Mouse (Mus musculus) myocyte (in vitro differentiated cells): ENCODE measurements around the gene Meiob. TPM values are rescaled to one million over a fixed set of nuclear protein-coding genes. Genes with fewer than 3 reads are reported as not detected.

Experiments
- H3K27me3 ChIP-seq: one replicate; pipeline ENCODE4 v1.6.1; 2011; ENCODE audit not compliant: control insufficient read depth, insufficient read depth, insufficient read length
- H3K36me3 ChIP-seq: one replicate; pipeline ENCODE4 v1.6.1; 2011; ENCODE audit not compliant: control insufficient read depth, insufficient read depth
- H3K4me2 ChIP-seq: one replicate; pipeline ENCODE4 v1.6.1; 2011; ENCODE audit warnings: low read depth, control low read depth
- H3K4me3 ChIP-seq: one replicate; pipeline ENCODE4 v1.5.1; 2011; ENCODE audit warnings: mild to moderate bottlenecking, control low read depth, moderate library complexity
- H3K79me2 ChIP-seq: one replicate; pipeline ENCODE4 v1.6.1; 2011; ENCODE audit not compliant: control insufficient read depth, insufficient read depth
- H3ac ChIP-seq: one replicate; pipeline ENCODE4 v1.6.1; 2011; ENCODE audit not compliant: control insufficient read depth, insufficient read length
- CEBPB ChIP-seq: IDR thresholded peaks from 2 replicates; pipeline ENCODE4 v1.6.1; 2011; ENCODE audit warnings: mild to moderate bottlenecking, moderate library complexity; ENCODE audit not compliant: poor library complexity, insufficient read depth, severe bottlenecking
- E2F4 ChIP-seq: IDR thresholded peaks from one replicate; pipeline ENCODE4 v1.6.1; 2011; ENCODE audit warnings: mild to moderate bottlenecking, control low read depth, moderate library complexity; ENCODE audit not compliant: insufficient read depth
- MAX ChIP-seq: IDR thresholded peaks from one replicate; pipeline ENCODE4 v1.6.1; 2011; ENCODE audit warnings: low read depth, mild to moderate bottlenecking, control low read depth
- MYOD1 ChIP-seq, 3 experiments: IDR thresholded peaks; one replicate each; pipeline ENCODE4 v1.6.1; 2011; ENCODE audit warnings: control low read depth in 2 of 3, low read depth in 2 of 3, mild to moderate bottlenecking in 2 of 3, moderate library complexity in 1 of 3; ENCODE audit not compliant: insufficient read length in 2 of 3, control insufficient read depth in 1 of 3
- MYOG ChIP-seq, 3 experiments: IDR thresholded peaks; one replicate each; pipeline ENCODE4 v1.6.1; 2011; ENCODE audit warnings: control low read depth in 2 of 3, low read depth in 2 of 3, mild to moderate bottlenecking in 2 of 3; ENCODE audit not compliant: insufficient read length in 2 of 3, control insufficient read depth in 1 of 3, insufficient read depth in 1 of 3
- POLR2A ChIP-seq: IDR thresholded peaks from one replicate; pipeline ENCODE4 v1.6.1; 2011; ENCODE audit warnings: low read depth, mild to moderate bottlenecking, control low read depth, moderate library complexity; ENCODE audit not compliant: insufficient read length
- REST ChIP-seq: IDR thresholded peaks from one replicate; pipeline ENCODE4 v1.6.1; 2011; ENCODE audit warnings: mild to moderate bottlenecking, control low read depth, moderate library complexity; ENCODE audit not compliant: insufficient read depth, insufficient read length
- SRF ChIP-seq: IDR thresholded peaks from one replicate; pipeline ENCODE4 v1.6.1; 2011; ENCODE audit warnings: low read depth; ENCODE audit not compliant: control insufficient read depth, insufficient read length
- TCF12 ChIP-seq: IDR thresholded peaks from one replicate; pipeline ENCODE4 v1.6.1; 2011; ENCODE audit warnings: mild to moderate bottlenecking, control low read depth; ENCODE audit not compliant: poor library complexity, insufficient read depth, severe bottlenecking
- TCF3 ChIP-seq: IDR thresholded peaks from one replicate; pipeline ENCODE4 v1.6.1; 2011; ENCODE audit warnings: low read depth, control low read depth; ENCODE audit not compliant: insufficient read length
- USF1 ChIP-seq: IDR thresholded peaks from one replicate; pipeline ENCODE4 v1.6.1; 2011; ENCODE audit warnings: low read depth, mild to moderate bottlenecking, control low read depth, moderate library complexity
- polyA plus RNA-seq: library from polyadenylated mRNA; unstranded; fragments of >200 nt; fragmentation: generic; extraction: Trizol; gene quantifications from one replicate; pipeline ENCODE4 v1.2.1, GENCODE M21; 2012; ENCODE audit warnings: missing spikeins

Meiob gene
- polyA plus RNA-seq, 1 experiment: not detected

- no peak overlapping the region for H3ac ChIP-seq
- no peaks in the 10 kb centered on the region for H3K36me3 ChIP-seq
- TF ChIP-seq TCF12 (no peak), USF1 (no peak), SRF (no peak), CEBPB (no peak)
- H3K4me3 ChIP-seq: no peak overlapping the region
- H3K4me2 ChIP-seq: no peak overlapping the region
- H3K79me2 ChIP-seq: no peaks in the 10 kb centered on the region
- peaks cover 5% of the 10 kb centered on the region for H3K27me3 ChIP-seq
Measured at GRCm38 (mm10) chr17:24840341-24840740, 36.3 kb downstream of the Meiob start.

- H3K36me3 ChIP-seq: no peaks in the 10 kb centered on the region
- peaks cover 5% of the 10 kb centered on the region for H3K27me3 ChIP-seq
- TF ChIP-seq USF1: no peak
- no peaks in the 10 kb centered on the region for H3K79me2 ChIP-seq
- no peak overlapping the region for H3ac ChIP-seq
- H3K4me2 ChIP-seq: no peak overlapping the region
- no peak overlapping the region for H3K4me3 ChIP-seq
Measured at GRCm38 (mm10) chr17:24841133-24841532, 37.0 kb downstream of the Meiob start.

- Histone ChIP-seq H3K4me3 (no peak overlapping the region), H3K79me2 (no peaks in the 10 kb centered on the region), H3ac (no peak overlapping the region), H3K36me3 (no peaks in the 10 kb centered on the region), H3K27me3 (peaks cover 5% of the 10 kb centered on the region), H3K4me2 (no peak overlapping the region)
- no peak for TF ChIP-seq E2F4
- TF ChIP-seq TCF12: no peak
- no peak for TF ChIP-seq CEBPB
- no peak for TF ChIP-seq SRF
- TF ChIP-seq MYOG (IDR thresholded peaks at IDR 0.05; ENCODE audit: control insufficient read depth in 1 of 3, insufficient read depth in 1 of 3, insufficient read length in 2 of 3, low read depth in 2 of 3): no peak
Measured at GRCm38 (mm10) chr17:24842631-24843030, 38.5 kb downstream of the Meiob start.

- H3K27me3 ChIP-seq: peaks cover 5% of the 10 kb centered on the region
- H3K36me3 ChIP-seq: no peaks in the 10 kb centered on the region
- TF ChIP-seq MAX (no peak), TCF3 (no peak)
- peaks cover 7% of the 10 kb centered on the region for H3K79me2 ChIP-seq
- H3K4me2 ChIP-seq: no peak overlapping the region
- no peak overlapping the region for H3ac ChIP-seq
- H3K4me3 ChIP-seq: no peak overlapping the region
Measured at GRCm38 (mm10) chr17:24844525-24844924, 40.4 kb downstream of the Meiob start.

GRCm38 (mm10) chr17:24847386-24847785, 43.3 kb downstream of the Meiob start:
- H3K27me3 ChIP-seq: no peaks in the 10 kb centered on the region
- TF ChIP-seq MAX (no peak), TCF12 (no peak), MYOG (IDR thresholded peaks at IDR 0.05; ENCODE audit: control insufficient read depth in 1 of 3, insufficient read depth in 1 of 3, insufficient read length in 2 of 3, low read depth in 2 of 3) (no peak), REST (no peak), TCF3 (no peak), USF1 (no peak), CEBPB (no peak)
- no peaks in the 10 kb centered on the region for H3K36me3 ChIP-seq
- peaks cover 7% of the 10 kb centered on the region for H3K79me2 ChIP-seq
- no peak overlapping the region for H3ac ChIP-seq
- H3K4me3 ChIP-seq: no peak overlapping the region
- no peak overlapping the region for H3K4me2 ChIP-seq

GRCm38 (mm10) chr17:24848600-24849031, 44.5 kb downstream of the Meiob start:
- Histone ChIP-seq H3ac (no peak overlapping the region), H3K36me3 (no peaks in the 10 kb centered on the region), H3K79me2 (peaks cover 7% of the 10 kb centered on the region), H3K4me2 (peak overlapping the region; percentile 92), H3K4me3 (peak overlapping the region; percentile 96), H3K27me3 (no peaks in the 10 kb centered on the region)
- TF ChIP-seq MYOG (IDR thresholded peaks at IDR 0.05; ENCODE audit: control insufficient read depth in 1 of 3, insufficient read depth in 1 of 3, insufficient read length in 2 of 3, low read depth in 2 of 3): no peak
- no peak for TF ChIP-seq USF1
- no peak for TF ChIP-seq POLR2A
- TF ChIP-seq MYOD1 (IDR thresholded peaks at IDR 0.05; ENCODE audit: control insufficient read depth in 1 of 3, insufficient read length in 2 of 3, low read depth in 2 of 3): no peak
- TF ChIP-seq TCF12: no peak
- TF ChIP-seq CEBPB: no peak
- TF ChIP-seq TCF3: no peak
